In the genomic region with DNA sequence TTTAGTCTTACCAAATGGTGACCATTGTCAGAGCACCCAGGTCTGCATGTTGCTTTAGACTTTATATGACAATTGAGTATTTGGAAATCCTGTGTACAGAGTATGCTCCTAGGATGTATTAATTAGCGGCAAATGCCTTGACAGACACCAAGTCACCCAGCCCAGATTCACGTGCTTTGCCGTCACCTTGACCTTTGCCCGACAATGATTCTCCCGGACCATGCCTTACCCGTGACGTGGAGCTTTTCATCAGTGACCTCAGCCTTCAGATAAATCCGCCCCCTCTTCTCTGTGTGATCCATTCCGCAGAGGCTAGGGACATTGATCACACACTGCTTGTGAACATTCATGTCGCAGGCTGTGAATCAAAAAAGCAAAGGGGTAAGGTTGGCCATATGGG, we compare ENCODE assay signal across 19 mouse cellular contexts.
A peak's percentile ranks its signal among the peaks of the same experiment; 100 is the strongest.
DNase-seq lines count a peak whose midpoint lies in the region; ATAC-seq and TF ChIP-seq lines count a peak whose summit lies in the region.
"Had no signal": no experiment of that assay in that cellular context is flagged by ENCODE, and none has a peak within 500 bp of the region (broad histone marks: within the 10 kb centered on the region; RNA-seq: fewer than 3 reads in every experiment).

No protein-coding gene starts in this region.

- no peak overlapping the region for H3K4me2 ChIP-seq in forebrain, embryonic 11.5 days (ENCODE audit: low read depth, low read length, severe bottlenecking)
- H3K4me2 ChIP-seq: heart, embryonic 13.5 days; hindbrain, embryonic 15.5 days had no signal

- no peaks in the 10 kb centered on the region for H3K4me1 ChIP-seq in forebrain, embryonic 11.5 days (replicated peaks; ENCODE audit: control insufficient read depth, insufficient read depth, low read length)
- H3K4me1 ChIP-seq: embryonic facial prominence, embryonic 10.5 days; forebrain, embryonic 10.5 days; heart, embryonic 13.5 days; hindbrain, embryonic 15.5 days had no signal

- no peaks in the 10 kb centered on the region for H3K36me3 ChIP-seq in forebrain, embryonic 11.5 days (ENCODE audit: control insufficient read depth, insufficient read depth, low read length)
- H3K36me3 ChIP-seq: embryonic facial prominence, embryonic 10.5 days; forebrain, embryonic 10.5 days; hindbrain, embryonic 15.5 days had no signal

- H3K27me3 ChIP-seq in forebrain, embryonic 11.5 days (ENCODE audit: control insufficient read depth, insufficient read depth, low read length): no peaks in the 10 kb centered on the region
- H3K27me3 ChIP-seq: CH12.LX; heart, embryonic 13.5 days; hindbrain, embryonic 15.5 days; Patski had no signal

- 90% methylated on average over 10 of the region's 10 CpGs for WGBS in forebrain, embryonic 11.5 days

- no peak overlapping the region for H3K9ac ChIP-seq in forebrain, embryonic 11.5 days (ENCODE audit: low read length)
- H3K9ac ChIP-seq: heart, embryonic 13.5 days; hindbrain, embryonic 15.5 days had no signal

- no peak overlapping the region for H3K4me3 ChIP-seq in layer of hippocampus, adult 2 months
- no peak overlapping the region for H3K4me3 ChIP-seq in forebrain, embryonic 11.5 days (ENCODE audit: low read depth, low read length)
- H3K4me3 ChIP-seq: embryonic facial prominence, embryonic 10.5 days; forebrain, embryonic 10.5 days; heart, embryonic 13.5 days; hindbrain, embryonic 15.5 days had no signal

- no peaks in the 10 kb centered on the region for H3K9me3 ChIP-seq in forebrain, embryonic 11.5 days (ENCODE audit: control insufficient read depth, low read length)
- H3K9me3 ChIP-seq: embryonic facial prominence, embryonic 10.5 days; forebrain, embryonic 10.5 days; heart, embryonic 13.5 days; hindbrain, embryonic 15.5 days had no signal

- ATAC-seq in forebrain, embryonic 11.5 days (replicated peaks; ENCODE audit: low FRiP score): no peak
- ATAC-seq: activated CD4-positive, CD25-positive, alpha-beta regulatory T cell, adult 4 months; forebrain, embryonic 16.5 days; intestine, embryonic 16.5 days; Patski had no signal

- TF ChIP-seq CTCF in layer of hippocampus, adult 2 months (conservative IDR thresholded peaks at IDR 0.05): no peak

- peak overlapping the region; percentile 48; the same call in 1 of the 2 replicates for H3K27ac ChIP-seq in layer of hippocampus, adult 2 months
- no peak overlapping the region for H3K27ac ChIP-seq in forebrain, embryonic 11.5 days (ENCODE audit: low read depth, low read length)
- H3K27ac ChIP-seq: embryonic facial prominence, embryonic 10.5 days; forebrain, embryonic 10.5 days; heart, embryonic 13.5 days; hindbrain, embryonic 15.5 days had no signal

- no peak for DNase-seq in layer of hippocampus, adult 2 months (ENCODE audit: low spot score in 2 of 2)
- DNase-seq in layer of hippocampus, postnatal 25 days (ENCODE audit: extremely low spot score in 1 of 2, low spot score in 1 of 2): no peak
- DNase-seq in adrenal gland, adult 2 months: peak; percentile 65
- peak; percentile 40 for DNase-seq in adrenal gland, postnatal 14 days
- DNase-seq in kidney, postnatal 25 days: no peak
- no peak for DNase-seq in forebrain, embryonic 11.5 days (ENCODE audit: low spot score)
- DNase-seq: cerebellum, adult 2 months; cerebellum, postnatal 10 days; gastrocnemius, postnatal 14 days; heart, postnatal 36 days had no signal

Comparison
In these comparisons a context has a peak if more than half of its experiments do, and no peak if none do; other contexts are left out.
1. DNase-seq: peak in adrenal gland, adult 2 months (single experiment) and adrenal gland, postnatal 14 days (single experiment); none in layer of hippocampus, adult 2 months (0 of 2), layer of hippocampus, postnatal 25 days (0 of 2), kidney, postnatal 25 days (0 of 2) and forebrain, embryonic 11.5 days (single experiment).